Mouse (Mus musculus) limb, embryonic 14.5 days (tissue): ENCODE data around the gene Myo3b. TPM values are rescaled to one million over a fixed set of nuclear protein-coding genes. Genes with fewer than 3 reads are reported as not detected.

ENCODE experiments used
- ATAC-seq: fragments of 200-750 bp; cut with Nextera tagmentation; 2 replicates; pipeline ENCODE4 v1.8.0; 2017; ENCODE audit warnings: low read depth, moderate number of reproducible peaks, moderate TSS enrichment; ENCODE audit not compliant: low FRiP score
- DNase-seq: peaks from one replicate; pipeline ENCODE4 v3.0.0-alpha.2; 2015; ENCODE audit warnings: low spot score
- H3K27ac ChIP-seq: fragments of 300-500 bp; sonication (generic); replicated peaks from 2 replicates; pipeline ENCODE4 v1.5.1; 2014; ENCODE audit warnings: low read depth, mild to moderate bottlenecking, low read length, moderate library complexity, mixed read lengths
- H3K27me3 ChIP-seq: fragments of 300-500 bp; sonication (generic); 2 replicates; pipeline ENCODE4 v1.6.1; 2014; ENCODE audit warnings: low read length, mixed read lengths; ENCODE audit not compliant: control insufficient read depth, insufficient read depth
- H3K36me3 ChIP-seq: fragments of 300-500 bp; sonication (generic); 2 replicates; pipeline ENCODE4 v1.6.1; 2014; ENCODE audit warnings: mild to moderate bottlenecking, low read length, moderate library complexity, mixed read lengths; ENCODE audit not compliant: control insufficient read depth, insufficient read depth
- H3K4me1 ChIP-seq: fragments of 300-500 bp; sonication (generic); 2 replicates; pipeline ENCODE4 v1.6.1; 2014; ENCODE audit warnings: antibody characterized with exemption, low read length, mixed read lengths; ENCODE audit not compliant: control insufficient read depth, insufficient read depth
- H3K4me2 ChIP-seq: fragments of 300-500 bp; sonication (generic); replicated peaks from 2 replicates; pipeline ENCODE4 v1.6.1; 2014; ENCODE audit warnings: low read depth, mild to moderate bottlenecking, low read length, moderate library complexity; ENCODE audit not compliant: severe bottlenecking
- H3K4me3 ChIP-seq: fragments of 300-500 bp; sonication (generic); replicated peaks from 2 replicates; pipeline ENCODE4 v1.5.1; 2014; ENCODE audit warnings: low read length
- H3K9ac ChIP-seq: fragments of 300-500 bp; sonication (generic); 2 replicates; pipeline ENCODE4 v1.6.1; 2014; ENCODE audit warnings: mild to moderate bottlenecking, low read depth, low read length, moderate library complexity; ENCODE audit not compliant: severe bottlenecking
- H3K9me3 ChIP-seq: fragments of 300-500 bp; sonication (generic); 2 replicates; pipeline ENCODE4 v1.6.1; 2016; ENCODE audit warnings: low read length; ENCODE audit not compliant: control insufficient read depth
- POLR2A ChIP-seq: fragments of 200-500 bp; IDR thresholded peaks from 2 replicates; pipeline ENCODE4 v1.8.0; 2012; ENCODE audit warnings: inconsistent platforms, mild to moderate bottlenecking, moderate library complexity, borderline replicate concordance; ENCODE audit not compliant: insufficient read depth, insufficient read length; ENCODE audit errors: extremely low read depth
- WGBS: fragments of 180-500 bp; shearing (Covaris S2); extraction: QIAGEN DNeasy Blood & Tissue Kit; methylation state at CpG from one replicate; pipeline ENCODE4 v1.1.7; 2014; 5-methylcytosine and 5-hydroxymethylcytosine counted together
- polyA plus RNA-seq, 2 experiments: library from polyadenylated mRNA; depleted of rRNA in 1 of 2; stranded (reverse) in 1 of 2; unstranded in 1 of 2; fragments of >200 nt; fragmentation: Nextera tagmentation in 1 of 2; extraction: Ambion mirVana in 1 of 2; gene quantifications; 2 replicates each; pipeline versions ENCODE4 v1.2.1 to v1.2.3; 2012 to 2014

The Myo3b gene
- polyA plus RNA-seq, 2 experiments = 0.04 TPM; not detected in 1

- DNase-seq = no peak
- no peak overlapping the region for H3K9ac ChIP-seq
- no peaks in the 10 kb centered on the region for H3K27me3 ChIP-seq
- TF ChIP-seq POLR2A = no peak
- H3K4me1 ChIP-seq = no peaks in the 10 kb centered on the region
- H3K9me3 ChIP-seq = no peaks in the 10 kb centered on the region
- H3K27ac ChIP-seq = no peak overlapping the region
- no peak overlapping the region for H3K4me3 ChIP-seq
- no peak overlapping the region for H3K4me2 ChIP-seq
- ATAC-seq = no peak
- no peaks in the 10 kb centered on the region for H3K36me3 ChIP-seq
- 54% methylated on average over 10 of the region's 10 CpGs for WGBS
Observed at GRCm38 (mm10) chr2:70091801-70092522, 53.0 kb downstream of the Myo3b start.

GRCm38 (mm10) chr2:70092665-70093064 lies 53.7 kb downstream of the Myo3b start:
- WGBS = 63% methylated on average over 3 of the region's 3 CpGs
- Histone ChIP-seq H3K27me3 (no peaks in the 10 kb centered on the region), H3K27ac (no peak overlapping the region), H3K9me3 (no peaks in the 10 kb centered on the region), H3K4me1 (no peaks in the 10 kb centered on the region), H3K9ac (no peak overlapping the region), H3K4me3 (no peak overlapping the region), H3K4me2 (no peak overlapping the region), H3K36me3 (no peaks in the 10 kb centered on the region)
- DNase-seq (no peak), ATAC-seq (no peak)
- no peak for TF ChIP-seq POLR2A

GRCm38 (mm10) chr2:70094446-70094845 lies 55.5 kb downstream of the Myo3b start:
- WGBS = 68% methylated on average over 5 of the region's 5 CpGs
- H3K36me3 ChIP-seq = no peaks in the 10 kb centered on the region
- no peak for DNase-seq
- H3K27ac ChIP-seq = no peak overlapping the region
- no peaks in the 10 kb centered on the region for H3K9me3 ChIP-seq
- no peak overlapping the region for H3K4me2 ChIP-seq
- no peak overlapping the region for H3K4me3 ChIP-seq
- H3K9ac ChIP-seq = no peak overlapping the region
- no peak for TF ChIP-seq POLR2A
- H3K27me3 ChIP-seq = no peaks in the 10 kb centered on the region
- no peak for ATAC-seq
- H3K4me1 ChIP-seq = no peaks in the 10 kb centered on the region

- no peak for ATAC-seq
- DNase-seq = no peak
- Histone ChIP-seq H3K9me3 (no peaks in the 10 kb centered on the region), H3K4me3 (no peak overlapping the region), H3K27me3 (no peaks in the 10 kb centered on the region), H3K27ac (no peak overlapping the region), H3K9ac (no peak overlapping the region), H3K4me1 (no peaks in the 10 kb centered on the region), H3K4me2 (no peak overlapping the region), H3K36me3 (no peaks in the 10 kb centered on the region)
- WGBS = 77% methylated on average over 15 of the region's 15 CpGs
- TF ChIP-seq POLR2A = no peak
Observed at GRCm38 (mm10) chr2:70097229-70098095, 58.5 kb downstream of the Myo3b start.

DNA sequence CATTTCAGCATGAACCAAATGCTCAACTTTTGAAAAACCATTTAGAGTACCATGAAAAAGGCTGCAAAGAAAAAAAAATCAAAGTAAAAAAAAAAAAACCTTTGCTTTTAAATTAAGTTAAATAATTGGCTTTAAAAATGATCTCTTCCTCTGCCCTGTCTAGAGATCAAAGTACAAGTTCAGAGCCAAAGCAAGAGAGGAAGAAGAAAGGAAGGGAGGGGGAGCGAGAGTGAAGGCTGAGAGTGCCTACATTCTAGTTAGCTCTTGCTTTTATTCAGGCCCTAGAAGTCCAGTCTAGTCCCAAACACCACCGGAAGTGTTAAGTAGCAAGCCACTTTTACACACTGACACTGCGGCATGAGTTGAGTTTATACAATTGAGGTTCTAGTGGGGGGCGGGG lies 60.5 kb downstream of the Myo3b start:
- Histone ChIP-seq H3K27ac (no peak overlapping the region), H3K4me3 (no peak overlapping the region), H3K27me3 (no peaks in the 10 kb centered on the region), H3K9ac (no peak overlapping the region), H3K4me2 (no peak overlapping the region), H3K4me1 (no peaks in the 10 kb centered on the region), H3K9me3 (no peaks in the 10 kb centered on the region), H3K36me3 (no peaks in the 10 kb centered on the region)
- TF ChIP-seq POLR2A = no peak
- WGBS = 79% methylated on average over 4 of the region's 4 CpGs
- no peak for DNase-seq
- ATAC-seq = no peak
